Mouse (Mus musculus): ENCODE results near the gene C2cd4c.

Gene C2cd4c

GRCm38 (mm10) chr10:79613578-79614304 is at the start of gene C2cd4c:
TSS of gene C2cd4c (minus strand) at chr10:79614025.
- peak; percentile 89 for DNase-seq (ENCODE audit: low read depth, low spot score)

GRCm38 (mm10) chr10:79661861-79662260 is 48.0 kb upstream of the C2cd4c start:
- no peak for DNase-seq (ENCODE audit: low read depth, low spot score)

GRCm38 (mm10) chr10:79660298-79660697 is 46.5 kb upstream of the C2cd4c start:
- no peak for DNase-seq (ENCODE audit: low read depth, low spot score)

GRCm38 (mm10) chr10:79658829-79659228 is 45.0 kb upstream of the C2cd4c start:
- DNase-seq (ENCODE audit: low read depth, low spot score), result no peak

- DNase-seq (ENCODE audit: low read depth, low spot score), result peak; percentile 80
Measured at GRCm38 (mm10) chr10:79654946-79655395, 41.1 kb upstream of the C2cd4c start.

- no peak for DNase-seq (ENCODE audit: low read depth, low spot score)
Measured at GRCm38 (mm10) chr10:79652789-79653188, 39.0 kb upstream of the C2cd4c start.

- DNase-seq (ENCODE audit: low read depth, low spot score), result peak; percentile 89
Measured at GRCm38 (mm10) chr10:79649070-79649751, 35.4 kb upstream of the C2cd4c start.

GRCm38 (mm10) chr10:79645711-79646110 is 31.9 kb upstream of the C2cd4c start, which contains the start of gene Odf3l2:
TSS of gene Odf3l2 (minus strand) at chr10:79645738.
- peak; percentile 46 for DNase-seq (ENCODE audit: low read depth, low spot score)

GRCm38 (mm10) chr10:79638486-79639204 is 24.8 kb upstream of the C2cd4c start:
- DNase-seq (ENCODE audit: low read depth, low spot score), result peak; percentile 78

- DNase-seq (ENCODE audit: low read depth, low spot score), result peak; percentile 94
Measured at GRCm38 (mm10) chr10:79637128-79638110, 23.6 kb upstream of the C2cd4c start, which contains the start of gene Shc2. TSS of gene Shc2 (minus strand) at chr10:79637918.

GRCm38 (mm10) chr10:79636287-79636686 is 22.5 kb upstream of the C2cd4c start:
- DNase-seq (ENCODE audit: low read depth, low spot score), result peak; percentile 46

- peak; percentile 78 for DNase-seq (ENCODE audit: low read depth, low spot score)
Measured at GRCm38 (mm10) chr10:79633006-79633777, 19.4 kb upstream of the C2cd4c start.

GRCm38 (mm10) chr10:79631432-79631831 is 17.6 kb upstream of the C2cd4c start:
- DNase-seq (ENCODE audit: low read depth, low spot score), result peak; percentile 70

GRCm38 (mm10) chr10:79628377-79628776 is 14.6 kb upstream of the C2cd4c start:
- DNase-seq (ENCODE audit: low read depth, low spot score), result no peak

GRCm38 (mm10) chr10:79626156-79626555 is 12.3 kb upstream of the C2cd4c start:
- no peak for DNase-seq (ENCODE audit: low read depth, low spot score)

GRCm38 (mm10) chr10:79625398-79625797 is 11.6 kb upstream of the C2cd4c start:
- peak; percentile 42 for DNase-seq (ENCODE audit: low read depth, low spot score)

- peak; percentile 54 for DNase-seq (ENCODE audit: low read depth, low spot score)
Measured at GRCm38 (mm10) chr10:79623950-79624349, 10.1 kb upstream of the C2cd4c start.

- no peak for DNase-seq (ENCODE audit: low read depth, low spot score)
Measured at GRCm38 (mm10) chr10:79616376-79616775, 2.6 kb upstream of the C2cd4c start.

- DNase-seq (ENCODE audit: low read depth, low spot score), result peak; percentile 78
Measured at GRCm38 (mm10) chr10:79615860-79616259, 2.0 kb upstream of the C2cd4c start.

GRCm38 (mm10) chr10:79614305-79614643 is 449 bp upstream of the C2cd4c start:
- no peak for DNase-seq (ENCODE audit: low read depth, low spot score)
